Mouse (Mus musculus) left cerebral cortex, postnatal 14 days (tissue): Measurements from ENCODE around the gene Prss36. TPM values are rescaled to one million over a fixed set of nuclear protein-coding genes. Genes with fewer than 3 reads are reported as not detected.
"Not testable (repeated sequence)": the region's sequence is repeated elsewhere in the genome, so short reads cannot be mapped to it uniquely, and the experiment has no call there.

Source experiments
- DNase-seq, 2 experiments: peaks; one replicate each; pipeline ENCODE4 v3.0.0; 2021 to 2022; ENCODE audit warnings: low spot score in 2 of 2, mixed read lengths in 1 of 2
- intact Hi-C: fragments of 180-260 bp; cut with DNase I; formaldehyde crosslinking; loops from one replicate; pipeline ENCODE4 v1.15.1; 2025
- total RNA-seq, 2 experiments: library from RNA; stranded (reverse); gene quantifications; 2 replicates each; pipeline ENCODE4 v1.2.3; 2021

Prss36 gene
- total RNA-seq, 2 experiments from 2014 or later = 9.8 to 10.3 TPM

GRCm38 (mm10) chr7:127912938-127913337 is 33.6 kb downstream of the Prss36 start:
- intact Hi-C loops = no loop called here

GRCm38 (mm10) chr7:127912190-127912871 is 34.2 kb downstream of the Prss36 start, which contains the start of gene Kat8:
TSS of gene Kat8 (plus strand) at chr7:127912516.
- DNase-seq = peak; percentile 87
- intact Hi-C loops = no loop called here

More at GRCm38 (mm10) chr7:127912938-127913337, 33.6 kb downstream of the Prss36 start:
- no peak for DNase-seq

GRCm38 (mm10) chr7:127908656-127909055 is 37.9 kb downstream of the Prss36 start:
- intact Hi-C loops = no loop called here
- DNase-seq = no peak

- intact Hi-C loops = no loop called here
- DNase-seq = no peak
These were observed 38.6 kb downstream of the Prss36 start for GRCm38 (mm10) chr7:127907939-127908338.

GRCm38 (mm10) chr7:127903971-127904796 is 42.3 kb downstream of the Prss36 start, which contains the start of gene Bckdk:
TSS of gene Bckdk (plus strand) at chr7:127904082.
- intact Hi-C loops = no loop called here
- peak; percentile 77 to 95 for DNase-seq

- DNase-seq = no peak
- intact Hi-C loops = no loop called here
These were observed 44.8 kb downstream of the Prss36 start for GRCm38 (mm10) chr7:127901772-127902171.

GRCm38 (mm10) chr7:127899997-127900396 is 46.5 kb downstream of the Prss36 start:
- intact Hi-C loops = no loop called here
- no peak for DNase-seq

GRCm38 (mm10) chr7:127898179-127898956 is 48.2 kb downstream of the Prss36 start:
- intact Hi-C loops = no loop called here
- DNase-seq = no peak

GRCm38 (mm10) chr7:127897542-127897941 is 49.0 kb downstream of the Prss36 start:
- intact Hi-C loops = no loop called here
- no peak for DNase-seq

- peak; percentile 51 to 68 for DNase-seq
- intact Hi-C loops = no loop called here
These were observed 50.1 kb downstream of the Prss36 start for GRCm38 (mm10) chr7:127896384-127896783.

GRCm38 (mm10) chr7:127895891-127896290 is 50.6 kb downstream of the Prss36 start:
- DNase-seq, intact Hi-C loops: not testable (repeated sequence)

- intact Hi-C loops = no loop called here
These were observed 51.1 kb downstream of the Prss36 start, which contains the start of the genes Gm21974 and Vkorc1 for GRCm38 (mm10) chr7:127895442-127895841. TSS of gene Gm21974 (minus strand) at chr7:127895454. TSS of gene Vkorc1 (minus strand) at chr7:127895617.

GRCm38 (mm10) chr7:127894480-127894879 is 52.0 kb downstream of the Prss36 start:
- no peak for DNase-seq
- intact Hi-C loops = no loop called here

More at GRCm38 (mm10) chr7:127895442-127895841, 51.1 kb downstream of the Prss36 start, which contains the start of the genes Gm21974 and Vkorc1:
- peak; percentile 95 to 97 for DNase-seq

- intact Hi-C loops = no loop called here
- no peak for DNase-seq
These were observed 55.7 kb downstream of the Prss36 start, which contains the start of gene Prss53 for GRCm38 (mm10) chr7:127890798-127891197. TSS of gene Prss53 (minus strand) at chr7:127890970.

- intact Hi-C loops = no loop called here
These were observed 57.7 kb downstream of the Prss36 start for GRCm38 (mm10) chr7:127888821-127889220.

GRCm38 (mm10) chr7:127887781-127888180 is 58.7 kb downstream of the Prss36 start:
- DNase-seq = no peak
- intact Hi-C loops = no loop called here

More at GRCm38 (mm10) chr7:127888821-127889220, 57.7 kb downstream of the Prss36 start:
- DNase-seq = no peak

- intact Hi-C loops = no loop called here
- no peak for DNase-seq
These were observed 59.3 kb downstream of the Prss36 start for GRCm38 (mm10) chr7:127887191-127887590.

- intact Hi-C loops = no loop called here
- DNase-seq = no peak
These were observed 60.0 kb downstream of the Prss36 start for GRCm38 (mm10) chr7:127886551-127886950.

- peak in 1 of 2 experiments; percentile 35 for DNase-seq
- intact Hi-C loops = no loop called here
These were observed 60.6 kb downstream of the Prss36 start for GRCm38 (mm10) chr7:127885951-127886350.
